Mouse (Mus musculus) kidney, postnatal 14 days (tissue): ENCODE measurements around the gene Rassf3.

Experiments
- DNase-seq: peaks from one replicate; pipeline ENCODE4 v3.0.0; 2022; ENCODE audit warnings: mixed read lengths

The Rassf3 gene

GRCm38 (mm10) chr10:121394789-121395325, 81.3 kb downstream of the Rassf3 start:
- DNase-seq: no peak

GRCm38 (mm10) chr10:121394270-121394669, 81.9 kb downstream of the Rassf3 start:
- DNase-seq: no peak

GRCm38 (mm10) chr10:121391901-121392300, 84.2 kb downstream of the Rassf3 start:
- DNase-seq: no peak

- DNase-seq: no peak
Observed at GRCm38 (mm10) chr10:121390602-121391001, 85.5 kb downstream of the Rassf3 start.

- DNase-seq: no peak
Observed at GRCm38 (mm10) chr10:121386347-121386746, 89.8 kb downstream of the Rassf3 start.

- DNase-seq: no peak
Observed at GRCm38 (mm10) chr10:121385695-121386094, 90.5 kb downstream of the Rassf3 start.

GRCm38 (mm10) chr10:121384710-121385109, 91.4 kb downstream of the Rassf3 start:
- no peak for DNase-seq

GRCm38 (mm10) chr10:121381280-121381679, 94.9 kb downstream of the Rassf3 start:
- DNase-seq: no peak

GRCm38 (mm10) chr10:121379387-121379786, 96.8 kb downstream of the Rassf3 start:
- DNase-seq: no peak

- DNase-seq: no peak
Observed at GRCm38 (mm10) chr10:121376530-121377271, 99.4 kb downstream of the Rassf3 start.

GRCm38 (mm10) chr10:121375649-121376493, 100.3 kb downstream of the Rassf3 start:
- DNase-seq: no peak

- no peak for DNase-seq
Observed at GRCm38 (mm10) chr10:121374693-121375620, 101.2 kb downstream of the Rassf3 start.

GRCm38 (mm10) chr10:121374013-121374412, 102.1 kb downstream of the Rassf3 start:
- DNase-seq: no peak

- no peak for DNase-seq
Observed at GRCm38 (mm10) chr10:121370777-121371176, 105.4 kb downstream of the Rassf3 start.

- DNase-seq: no peak
Observed at GRCm38 (mm10) chr10:121368783-121369465, 107.2 kb downstream of the Rassf3 start.

GRCm38 (mm10) chr10:121367780-121368179, 108.4 kb downstream of the Rassf3 start:
- DNase-seq: no peak

GRCm38 (mm10) chr10:121367271-121367670, 108.9 kb downstream of the Rassf3 start:
- DNase-seq: no peak

GRCm38 (mm10) chr10:121365781-121366272, 110.3 kb downstream of the Rassf3 start:
- DNase-seq: peak; percentile 56

- peak; percentile 94 for DNase-seq
Observed at GRCm38 (mm10) chr10:121364801-121365564, 111.2 kb downstream of the Rassf3 start, which contains the start of gene Gns. Gene Gns (plus strand): TSS chr10:121365090.

- DNase-seq: no peak
Observed at GRCm38 (mm10) chr10:121364306-121364705, 111.8 kb downstream of the Rassf3 start.

GRCm38 (mm10) chr10:121363201-121363600, 112.9 kb downstream of the Rassf3 start:
- no peak for DNase-seq
